Mouse (Mus musculus) gastrocnemius, postnatal 10 days (tissue): ENCODE measurements around the gene Ttc7. TPM values are rescaled to one million over a fixed set of nuclear protein-coding genes. Genes with fewer than 3 reads are reported as not detected.

ENCODE experiments used
- DNase-seq: peaks from one replicate; pipeline ENCODE4 v3.0.0; 2021; ENCODE audit warnings: mixed read lengths
- total RNA-seq, 2 experiments: library from RNA; stranded (reverse); gene quantifications; 2 replicates each; pipeline ENCODE4 v1.2.3; 2021

Ttc7 gene
- total RNA-seq, 2 experiments from 2014 or later = 16.6 to 17.7 TPM

DNA sequence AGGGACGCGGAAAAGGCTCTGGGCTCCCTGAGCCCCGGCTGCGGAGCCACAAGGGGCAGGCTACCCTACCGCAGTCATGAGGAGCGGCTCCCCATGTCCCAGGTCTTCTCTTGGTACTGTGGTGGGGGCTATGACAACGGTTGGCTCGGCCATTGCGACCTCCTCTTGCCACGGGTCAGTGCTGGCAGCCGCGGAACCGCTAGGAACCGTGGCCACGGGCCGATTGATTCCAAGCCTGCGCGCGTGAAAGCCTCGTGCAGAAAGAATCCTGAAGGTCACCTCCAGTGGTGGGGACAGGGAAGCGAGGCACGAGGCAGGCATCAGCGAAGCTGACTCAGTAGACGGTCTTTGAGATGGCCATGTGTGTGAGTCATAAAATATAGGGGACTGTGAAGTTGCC, 144.8 kb downstream of the Ttc7 start, which contains the start of gene Stpg4:
Gene Stpg4, minus strand, starts transcription at position 231 of the 400 bp plus-strand sequence.
- no peak for DNase-seq

DNA sequence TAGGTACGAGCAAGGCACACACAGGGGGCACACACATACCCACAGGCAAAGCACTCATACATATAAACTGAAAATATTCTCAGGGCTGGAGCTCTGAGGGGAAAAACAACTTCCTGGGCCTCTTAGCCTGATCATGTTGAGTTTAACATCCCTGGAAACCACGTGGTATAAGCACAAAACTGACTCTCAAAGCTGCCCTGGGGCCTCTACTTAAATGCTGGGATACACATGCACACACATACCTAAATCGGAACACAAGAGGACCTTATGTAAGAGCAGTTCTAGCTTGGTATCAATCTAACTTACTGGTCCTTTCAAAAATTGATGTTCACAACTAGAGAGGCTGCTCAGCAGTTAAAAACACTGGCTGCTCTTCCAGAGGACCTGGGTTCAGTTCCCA, 146.7 kb downstream of the Ttc7 start:
- DNase-seq = no peak

Other genes with a start within 250 kb of the Ttc7 start
- gene Socs5, start 175.2 kb upstream of the Ttc7 start, total RNA-seq = 10 to 100 TPM; 12.3 to 15.0 TPM
- 10 to 100 TPM; 22.9 to 26.3 TPM for gene Mcfd2, start 17.0 kb upstream of the Ttc7 start, total RNA-seq
- gene Stpg4, start 144.9 kb downstream of the Ttc7 start, total RNA-seq = not detected
- 100 to 1,000 TPM; 298 to 346 TPM for gene Calm2, start 164.0 kb downstream of the Ttc7 start, total RNA-seq